Mouse (Mus musculus) spleen, postnatal 36 days (tissue): ENCODE results near the gene Atat1.
"Not testable (repeated sequence)": the region's sequence is repeated elsewhere in the genome, so short reads cannot be mapped to it uniquely, and the experiment has no call there.

Source experiments
- DNase-seq, 2 experiments: peaks; one replicate each; pipeline ENCODE4 v3.0.0; 2022; ENCODE audit warnings: low spot score in 2 of 2, mixed read lengths in 1 of 2

The Atat1 gene

GRCm38 (mm10) chr17:35909919-35910369, at the start of gene Atat1:
Gene Atat1, minus strand, starts transcription at chr17:35910075.
- DNase-seq, result peak; percentile 96 to 97

DNA sequence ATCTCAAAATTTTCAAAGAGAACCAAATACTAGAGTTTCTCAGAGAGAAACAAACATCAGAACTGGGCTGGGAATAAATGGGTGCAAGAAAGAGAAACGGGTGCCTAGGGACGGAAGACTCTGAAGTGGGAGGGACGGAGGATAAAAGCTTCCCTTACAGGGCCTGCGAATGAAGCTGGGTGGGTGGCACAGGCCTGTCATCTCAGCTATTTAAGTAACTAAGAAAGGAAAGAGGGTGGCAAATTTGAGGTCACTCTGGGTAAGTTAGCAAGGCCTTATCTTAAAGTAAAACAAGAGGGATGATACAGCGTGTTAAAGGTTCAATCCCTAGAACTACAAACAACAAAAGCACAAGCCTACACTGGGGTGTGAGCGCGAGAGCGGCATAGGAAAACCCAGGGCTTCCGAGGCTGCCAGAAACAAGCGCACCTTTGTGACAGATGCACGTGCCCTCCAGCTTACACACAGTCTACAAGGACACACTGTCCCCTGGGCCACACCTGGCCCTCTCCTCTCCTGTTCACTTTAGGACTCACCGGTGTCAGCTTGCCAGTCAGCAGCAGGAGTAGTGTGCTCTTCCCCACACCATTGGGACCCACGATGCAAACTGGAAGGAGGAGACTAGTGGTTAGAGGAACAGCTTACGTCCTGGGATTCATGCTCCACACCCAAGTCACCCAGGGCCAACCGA, 48.8 kb upstream of the Atat1 start:
- no peak for DNase-seq

DNA sequence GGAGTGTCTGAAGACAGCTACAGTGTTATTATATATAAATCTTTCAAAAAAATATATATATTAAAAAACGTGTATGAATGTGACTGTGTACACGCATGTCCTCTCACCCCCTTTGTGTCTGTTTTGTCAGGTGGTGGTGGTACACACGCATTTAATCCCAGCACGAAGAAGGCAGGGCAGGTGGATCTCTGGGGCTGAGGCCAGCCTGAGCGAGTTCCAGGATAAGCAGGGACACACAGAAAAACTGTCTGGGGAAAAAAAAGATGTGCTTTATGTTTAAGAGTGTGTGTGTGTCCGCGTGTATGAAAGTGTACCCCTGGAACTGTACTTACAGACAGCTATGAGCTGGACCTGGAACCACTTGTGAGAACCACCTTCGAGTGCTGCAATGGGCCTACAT, 44.8 kb upstream of the Atat1 start:
- no peak for DNase-seq

GRCm38 (mm10) chr17:35952559-35952958, 42.7 kb upstream of the Atat1 start:
- not testable (repeated sequence) for DNase-seq

DNA sequence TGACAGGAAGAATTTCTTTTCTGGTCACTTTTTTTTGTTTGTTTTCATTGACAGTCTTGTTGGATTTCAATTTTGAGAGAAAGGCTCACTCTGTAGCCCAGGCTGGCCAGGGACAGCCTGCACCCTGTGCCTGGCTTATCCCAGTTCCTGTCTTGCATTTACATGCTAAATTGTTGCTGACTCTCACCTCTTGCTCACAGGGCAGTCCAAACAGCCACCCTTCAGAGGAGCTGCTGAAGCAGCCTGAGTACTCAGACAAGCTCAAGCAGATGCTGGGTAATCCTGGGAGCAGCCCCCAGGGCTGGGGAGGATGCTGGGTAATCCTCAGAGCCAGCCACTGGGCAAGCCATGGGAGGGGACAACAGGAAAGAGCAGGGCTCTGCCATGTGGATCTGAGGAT, 41.1 kb upstream of the Atat1 start:
- not testable (repeated sequence) for DNase-seq

DNA sequence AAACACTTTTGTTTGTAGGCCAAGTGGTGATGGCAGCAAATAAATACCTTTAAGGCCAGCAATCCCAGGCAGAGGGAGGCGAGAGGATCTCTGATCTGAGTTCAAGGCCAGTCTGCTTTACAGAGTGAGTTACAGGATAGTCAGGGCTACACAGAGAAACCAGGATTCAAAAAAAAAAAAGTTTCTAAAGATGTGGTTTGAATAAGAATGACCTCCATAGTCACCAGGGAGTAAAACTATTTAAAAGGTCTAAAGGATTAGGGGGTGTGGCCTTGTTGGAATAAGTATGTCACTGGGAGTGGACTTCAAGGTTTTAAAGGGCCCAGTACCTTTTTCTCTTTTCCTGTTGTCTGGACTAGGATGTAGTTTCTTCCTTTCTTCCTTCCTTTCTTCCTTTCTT, 30.1 kb upstream of the Atat1 start:
- DNase-seq, result no peak

- no peak for DNase-seq
Observed at GRCm38 (mm10) chr17:35939108-35939507, 29.2 kb upstream of the Atat1 start.

DNA sequence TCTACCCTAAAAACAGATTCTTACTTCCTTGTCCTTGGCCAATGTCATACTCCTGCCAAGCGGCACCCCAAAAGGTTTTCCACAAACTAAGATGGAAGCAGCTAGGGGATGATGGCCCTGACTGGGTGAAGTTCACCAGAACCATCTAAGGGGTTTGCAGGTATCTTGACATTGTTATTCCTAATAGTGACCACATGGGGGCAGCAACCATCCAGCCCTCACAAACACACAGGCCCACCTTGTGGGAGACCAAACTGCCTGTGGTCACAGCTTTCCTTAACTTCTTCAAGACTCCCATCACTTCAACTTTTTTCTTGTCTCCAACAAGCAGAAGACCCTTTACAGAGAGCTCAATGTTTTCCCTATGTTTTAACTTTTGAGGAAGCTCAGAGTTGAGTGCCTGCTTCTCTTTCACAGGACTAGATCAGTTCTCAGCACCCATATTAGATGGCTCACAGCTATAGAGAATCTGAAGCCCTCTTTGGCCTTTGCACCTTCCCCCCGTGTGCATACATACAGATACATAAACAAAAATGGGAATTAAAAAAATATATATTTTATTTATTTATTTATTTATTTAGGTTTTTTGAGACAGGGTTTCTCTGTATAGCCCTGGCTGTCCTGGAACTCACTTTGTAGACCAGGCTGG, 27.9 kb upstream of the Atat1 start:
- peak; percentile 39 to 51 for DNase-seq

DNA sequence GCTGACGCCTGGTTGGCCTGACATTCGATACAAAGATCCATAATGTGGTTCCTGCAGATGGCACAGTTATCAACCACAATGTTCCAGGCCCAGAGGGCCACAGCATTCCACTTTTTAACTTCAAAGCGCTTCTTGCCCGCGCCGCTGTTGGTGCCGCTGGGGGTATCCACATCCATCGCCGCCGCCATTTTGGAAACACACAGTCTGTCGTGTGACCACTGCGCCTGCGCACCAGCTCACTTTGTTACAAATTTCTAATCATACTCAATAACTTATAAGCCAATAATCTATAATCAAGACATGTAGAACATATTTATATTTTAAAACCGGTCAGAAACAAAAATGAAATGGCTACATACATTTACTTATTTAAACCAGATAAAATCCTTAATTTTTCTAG, 25.9 kb upstream of the Atat1 start:
- not testable (repeated sequence) for DNase-seq

DNA sequence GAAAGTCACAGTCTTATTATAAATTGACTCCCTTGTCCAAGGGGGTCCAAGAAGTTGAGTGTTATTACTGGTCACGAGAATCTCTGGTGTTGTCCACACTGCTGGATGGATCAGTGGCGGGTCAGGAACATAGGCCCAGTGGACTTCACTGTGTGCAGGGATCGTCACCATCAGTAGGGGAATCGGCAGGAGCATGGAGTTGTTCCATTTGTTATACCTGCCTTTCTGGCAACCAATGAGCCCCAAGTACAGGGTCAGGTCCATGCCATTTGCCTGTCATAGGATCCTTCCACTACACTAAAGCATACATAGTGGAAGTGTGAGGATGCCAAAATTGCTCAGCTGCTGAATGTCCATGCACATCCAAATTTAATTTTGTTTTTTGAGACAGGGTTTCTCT, 22.7 kb upstream of the Atat1 start:
- DNase-seq, result no peak

DNA sequence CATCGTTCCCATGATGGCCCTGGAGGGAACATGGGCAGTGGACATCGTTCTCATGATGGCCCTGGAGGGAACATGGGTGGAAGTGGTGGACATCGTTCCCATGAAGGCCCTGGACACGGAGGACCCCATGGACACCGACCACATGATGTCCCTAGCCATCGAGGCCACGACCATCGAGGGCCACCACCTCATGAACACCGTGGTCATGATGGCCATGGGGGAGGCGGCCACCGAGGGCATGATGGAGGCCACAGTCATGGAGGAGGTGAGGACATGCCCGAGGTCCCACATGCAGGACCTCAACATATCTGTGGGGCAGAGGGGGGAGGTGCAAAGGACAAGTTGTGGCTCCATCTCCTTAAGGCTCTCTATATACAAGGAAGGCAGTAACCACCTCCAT, 20.8 kb upstream of the Atat1 start:
- no peak for DNase-seq

- DNase-seq, result no peak
Observed at GRCm38 (mm10) chr17:35929534-35929933, 19.7 kb upstream of the Atat1 start.

GRCm38 (mm10) chr17:35927471-35927870, 17.6 kb upstream of the Atat1 start:
- no peak for DNase-seq

GRCm38 (mm10) chr17:35923281-35923680, 13.4 kb upstream of the Atat1 start:
- no peak for DNase-seq

DNA sequence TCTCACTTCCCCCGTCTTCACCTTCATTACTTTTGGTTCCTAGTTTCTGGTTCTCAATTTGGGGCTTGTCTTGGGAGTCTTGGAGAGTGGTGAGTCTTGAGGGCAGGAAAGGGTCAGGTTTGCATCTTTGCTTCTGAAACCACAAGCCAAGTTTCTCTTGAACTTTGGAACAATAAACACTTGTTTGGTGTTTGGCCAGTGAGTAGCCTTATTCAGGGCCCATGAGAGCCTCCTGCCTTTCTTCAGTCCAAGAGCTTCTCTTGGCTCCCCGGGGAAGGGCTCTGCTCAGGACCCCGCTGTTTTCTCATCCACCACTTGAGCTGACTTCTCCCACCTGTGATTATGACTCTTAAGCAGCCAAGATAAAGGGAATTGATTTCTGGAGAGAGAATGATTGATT, 12.7 kb upstream of the Atat1 start:
- no peak for DNase-seq

DNA sequence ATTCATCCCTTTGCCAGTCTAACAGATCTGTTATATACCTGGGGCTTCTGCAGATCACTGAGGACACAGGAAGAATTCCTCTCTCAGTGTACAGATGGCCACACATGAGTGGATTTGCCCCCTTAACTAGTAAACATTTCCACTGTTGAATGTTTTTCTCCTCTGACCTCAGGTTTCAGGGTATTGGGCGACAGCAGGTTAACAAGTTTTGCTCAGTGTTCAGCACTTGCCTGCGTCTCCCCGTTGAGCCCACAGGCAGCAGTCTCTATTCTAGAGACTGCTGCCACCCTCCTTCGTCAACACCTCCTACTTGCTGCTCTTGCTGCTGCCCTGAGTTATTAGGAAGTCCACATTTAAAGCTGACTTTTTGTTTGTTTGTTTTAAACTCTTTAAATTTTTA, 11.8 kb upstream of the Atat1 start:
- DNase-seq, result no peak

DNA sequence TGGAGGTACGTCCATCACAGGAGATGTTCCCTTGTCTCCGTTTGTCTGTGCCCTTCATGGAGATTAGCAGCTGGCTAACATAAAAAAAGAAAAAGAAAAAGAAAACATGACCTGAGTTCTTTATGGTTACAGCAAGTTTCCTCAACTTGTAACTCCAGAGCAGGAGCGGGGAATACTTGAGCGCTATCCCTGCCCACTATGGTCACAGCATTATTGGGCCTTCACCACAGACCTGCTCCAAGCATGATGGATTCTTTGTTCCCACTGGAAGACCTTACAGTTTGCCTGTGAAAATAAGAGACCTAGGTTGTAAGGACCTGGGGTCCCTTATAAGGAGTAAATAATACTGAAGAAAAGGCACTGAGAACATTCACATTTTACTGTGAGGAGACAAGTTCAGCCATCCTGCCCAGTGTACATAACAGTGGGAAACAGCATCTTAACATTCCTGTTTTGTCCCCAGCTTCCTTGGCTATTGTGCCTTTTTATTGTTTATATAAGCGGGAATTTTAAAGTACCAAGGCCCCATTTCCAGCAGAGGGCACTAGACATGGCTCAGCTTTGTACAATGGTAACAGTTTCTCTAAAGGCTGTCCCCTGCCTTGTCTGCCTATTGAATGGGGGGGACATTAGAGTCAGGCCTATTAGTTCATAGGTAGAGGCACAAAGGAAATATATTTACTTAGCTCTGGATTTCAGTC, 11.1 kb upstream of the Atat1 start:
- peak in 1 of 2 experiments; percentile 46 for DNase-seq

DNA sequence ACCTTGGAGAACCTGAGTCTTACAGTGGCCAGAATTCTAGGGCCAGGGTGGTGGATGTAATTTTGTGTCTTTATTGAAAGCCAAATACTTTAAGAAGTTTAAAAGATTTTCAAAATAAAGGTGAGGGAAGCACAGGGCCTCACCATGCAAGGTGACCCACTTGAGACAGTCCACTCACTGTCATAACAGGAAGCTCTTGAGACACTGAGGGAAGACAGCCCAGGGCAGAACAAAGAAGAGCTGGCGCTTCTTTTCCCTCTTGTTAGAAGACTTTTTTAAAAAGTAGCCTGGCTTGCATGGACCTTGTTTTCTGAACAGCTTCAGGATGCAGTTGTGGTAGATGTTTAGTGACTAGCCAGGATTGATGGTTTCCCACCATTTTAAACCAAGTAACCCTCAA, 10.5 kb upstream of the Atat1 start:
- DNase-seq, result no peak

DNA sequence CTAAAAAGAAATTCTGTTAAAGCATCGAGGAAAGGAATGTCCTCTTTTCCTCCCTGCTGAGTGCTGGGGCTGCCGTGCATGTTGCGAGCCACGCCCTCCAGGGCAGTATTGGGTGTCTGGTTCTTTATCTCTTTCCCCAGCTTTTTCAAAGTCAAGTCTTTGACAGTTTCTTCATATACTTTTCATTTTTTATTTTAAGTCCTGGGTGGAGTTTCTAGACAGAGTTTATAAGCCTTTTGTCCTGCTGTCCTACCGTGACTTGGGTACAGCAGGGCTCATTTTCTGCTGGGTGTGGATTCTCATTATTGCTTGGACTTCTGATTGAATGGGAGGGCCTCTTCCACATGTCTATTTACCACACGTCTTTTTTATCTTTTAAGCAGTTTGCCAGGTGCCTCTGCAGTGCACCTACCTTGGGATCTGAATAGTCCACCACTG, 10.0 kb upstream of the Atat1 start:
- DNase-seq, result peak; percentile 48 to 73

DNA sequence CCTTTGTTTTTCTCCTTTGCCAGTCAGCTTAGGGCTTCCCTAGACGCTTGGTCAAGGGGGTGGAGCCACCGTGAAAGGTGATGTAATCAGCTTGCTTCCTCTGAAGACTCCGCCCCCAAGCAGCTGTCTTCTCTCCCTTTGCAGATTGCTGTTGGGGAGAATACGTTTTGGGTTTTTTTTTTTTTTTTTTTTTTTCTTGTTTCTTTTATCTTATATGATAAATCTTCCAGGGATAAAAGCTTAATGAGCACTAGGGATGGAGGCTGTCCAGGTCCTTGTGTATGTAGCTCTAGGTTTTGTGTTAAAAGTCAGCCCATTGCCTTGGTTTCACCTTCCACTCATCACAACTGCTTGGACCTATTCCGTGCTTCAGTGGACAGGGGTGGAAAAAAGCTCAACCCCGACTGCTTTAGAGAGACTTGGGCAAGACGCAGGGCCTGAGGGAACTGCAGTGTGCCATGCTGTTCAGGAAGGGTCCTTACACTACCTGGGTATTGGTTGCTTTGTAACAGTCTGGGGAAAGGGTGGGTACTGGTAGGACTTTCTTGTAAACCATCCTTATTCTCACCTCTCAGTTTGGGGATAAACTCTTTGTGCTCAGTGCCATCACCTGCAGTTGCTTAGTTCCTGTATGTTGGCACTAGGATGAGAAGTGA, 9.3 kb upstream of the Atat1 start:
- DNase-seq, result peak; percentile 96 to 98

GRCm38 (mm10) chr17:35918276-35919059, 8.6 kb upstream of the Atat1 start:
- peak; percentile 35 to 52 for DNase-seq
